In genomic region chr8:125461504-125461903, GRCm38 (mm10) we compare ENCODE assay signal across 7 mouse cellular contexts.
DNase-seq lines count a peak whose midpoint lies in the region; ATAC-seq and TF ChIP-seq lines count a peak whose summit lies in the region.

No protein-coding gene starts in this region.

- no peaks in the 10 kb centered on the region for H3K9me3 ChIP-seq in heart, embryonic 12.5 days (replicated peaks)
- no peaks in the 10 kb centered on the region for H3K9me3 ChIP-seq in lung, postnatal 0 days (ENCODE audit: low read length)

- no peak for TF ChIP-seq POLR2A in thymus, adult 2 months (IDR thresholded peaks at IDR 0.05; ENCODE audit: control insufficient read depth, extremely low read depth, insufficient read depth, low read length, poor library complexity)

- 96% methylated on average over 1 of the region's 1 CpGs for WGBS in thymus, adult 2 months
- 78% methylated on average over 1 of the region's 1 CpGs for WGBS in heart, embryonic 12.5 days
- WGBS in lung, postnatal 0 days = 88% methylated on average over 1 of the region's 1 CpGs

- no peak for TF ChIP-seq CTCF in thymus, adult 2 months (IDR thresholded peaks at IDR 0.05; ENCODE audit: borderline replicate concordance, control insufficient read depth, extremely low read depth, insufficient read depth, low read length, poor library complexity)
- peak; percentile 37 for TF ChIP-seq CTCF in lung, postnatal 0 days (IDR thresholded peaks at IDR 0.05)

- H3K27me3 ChIP-seq in thymus, adult 2 months (ENCODE audit: control insufficient read depth, insufficient read depth, low read length) = no peaks in the 10 kb centered on the region
- no peaks in the 10 kb centered on the region for H3K27me3 ChIP-seq in heart, embryonic 12.5 days (replicated peaks)
- no peaks in the 10 kb centered on the region for H3K27me3 ChIP-seq in lung, postnatal 0 days (replicated peaks; ENCODE audit: insufficient read depth, low read length)

- peak; percentile 43; the same call in 1 of the 2 replicates for ATAC-seq in heart, embryonic 12.5 days (ENCODE audit: insufficient number of reproducible peaks, low FRiP score)
- peak; percentile 94 for ATAC-seq in lung, postnatal 0 days

- H3K4me1 ChIP-seq in thymus, adult 2 months (replicated peaks; ENCODE audit: control insufficient read depth, insufficient read depth, low read length) = peaks cover 15% of the 10 kb centered on the region
- H3K4me1 ChIP-seq in heart, embryonic 12.5 days (replicated peaks) = peaks cover 32% of the 10 kb centered on the region
- H3K4me1 ChIP-seq in lung, postnatal 0 days (ENCODE audit: insufficient read depth, low read depth, low read length) = no peaks in the 10 kb centered on the region

- H3K27ac ChIP-seq in thymus, adult 2 months (ENCODE audit: control insufficient read depth, insufficient read depth, low read length) = 0 out of 2 replicates have a peak overlapping the region, but pooled peaks have one; percentile 27
- H3K27ac ChIP-seq in heart, embryonic 12.5 days (ENCODE audit: poor library complexity, severe bottlenecking) = peak overlapping the region; percentile 76
- H3K27ac ChIP-seq in lung, postnatal 0 days (ENCODE audit: low read length) = peak overlapping the region; percentile 33; the same call in 1 of the 2 replicates

- TF ChIP-seq EP300 in lung, postnatal 0 days (IDR thresholded peaks at IDR 0.05) = peak; percentile 46; the same call in 1 of the 2 replicates

- H3K4me3 ChIP-seq in thymus, adult 2 months (ENCODE audit: control insufficient read depth, insufficient read depth, low read length) = no peak overlapping the region
- H3K4me3 ChIP-seq in heart, embryonic 12.5 days = no peak overlapping the region
- H3K4me3 ChIP-seq in lung, postnatal 0 days (ENCODE audit: low read depth, low read length) = no peak overlapping the region

- DNase-seq in thymus, adult 2 months = peak; percentile 12
- no peak for DNase-seq in thymus, adult 18-20 months
- peak; percentile 62 for DNase-seq in lung, postnatal 0 days (ENCODE audit: low spot score)
- no peak for DNase-seq in frontal cortex, postnatal 25 days (ENCODE audit: low spot score in 2 of 2)
- DNase-seq in right cerebral cortex, adult 2 months (ENCODE audit: low spot score in 2 of 2) = no peak
- DNase-seq in ovary, postnatal 36 days (ENCODE audit: low spot score) = no peak

- H3K4me2 ChIP-seq in heart, embryonic 12.5 days = no peak overlapping the region
- no peak overlapping the region for H3K4me2 ChIP-seq in lung, postnatal 0 days (replicated peaks; ENCODE audit: low read depth, low read length)

- H3K36me3 ChIP-seq in thymus, adult 2 months (ENCODE audit: control insufficient read depth, insufficient read depth, low read length) = no peaks in the 10 kb centered on the region
- H3K36me3 ChIP-seq in heart, embryonic 12.5 days = peaks cover 47% of the 10 kb centered on the region
- H3K36me3 ChIP-seq in lung, postnatal 0 days (ENCODE audit: insufficient read depth, low read length) = peaks cover 17% of the 10 kb centered on the region

- no peak overlapping the region for H3K9ac ChIP-seq in heart, embryonic 12.5 days
- H3K9ac ChIP-seq in lung, postnatal 0 days (replicated peaks; ENCODE audit: low read depth) = no peak overlapping the region

Comparison
In these comparisons a context has a peak if more than half of its experiments do, and no peak if none do; other contexts are left out.
1. DNase-seq: peak in thymus, adult 2 months (single experiment) and lung, postnatal 0 days (single experiment); none in thymus, adult 18-20 months (0 of 2), frontal cortex, postnatal 25 days (0 of 2), right cerebral cortex, adult 2 months (0 of 2) and ovary, postnatal 36 days (single experiment).
2. Peak in every context shown above with its lines, with median percentiles within 50 percentile points of each other: H3K27ac ChIP-seq.